8 mouse cellular contexts compared by ENCODE assay signal in genomic region chr17:46853281-46853680, GRCm38 (mm10). TPM values are rescaled to one million over a fixed set of nuclear protein-coding genes. Genes with fewer than 3 reads are reported as not detected.
A peak's percentile ranks its signal among the peaks of the same experiment; 100 is the strongest.
DNase-seq lines count a peak whose midpoint lies in the region; ATAC-seq and TF ChIP-seq lines count a peak whose summit lies in the region.

No protein-coding gene starts in this region.

- DNase-seq in spleen, adult 2 months (ENCODE audit: low read depth in 1 of 2, low spot score in 2 of 2) = peak in 1 of 2 experiments; percentile 18
- no peak for DNase-seq in spleen, postnatal 14 days (ENCODE audit: low spot score in 2 of 2)
- peak; percentile 74 for DNase-seq in gastrocnemius, postnatal 10 days
- peak; percentile 37 for DNase-seq in naive thymus-derived CD4-positive, alpha-beta T cell, adult 2 months (ENCODE audit: low read depth)

- ATAC-seq in intestine, embryonic 16.5 days = no peak
- no peak for ATAC-seq in limb, embryonic 13.5 days (ENCODE audit: low FRiP score, low read depth)
- ATAC-seq in granulocyte monocyte progenitor cell, adult 5-6 weeks (replicated peaks; ENCODE audit: poor library complexity, severe bottlenecking) = no peak

- H3K4me1 ChIP-seq in spleen, adult 2 months (ENCODE audit: control insufficient read depth, insufficient read depth, insufficient read length) = peaks cover 23% of the 10 kb centered on the region
- peaks cover 18% of the 10 kb centered on the region for H3K4me1 ChIP-seq in brown adipose tissue, adult 24 weeks (ENCODE audit: control insufficient read depth, insufficient read depth, insufficient read length, low read length)
- peaks cover 25% of the 10 kb centered on the region for H3K4me1 ChIP-seq in intestine, embryonic 16.5 days (ENCODE audit: control insufficient read depth, insufficient read depth, low read length)
- peaks cover 32% of the 10 kb centered on the region for H3K4me1 ChIP-seq in limb, embryonic 13.5 days

- 0 out of 2 replicates have a peak overlapping the region, but pooled peaks have one; percentile 21 for H3K9ac ChIP-seq in intestine, embryonic 16.5 days (ENCODE audit: low read depth, low read length)
- no peak overlapping the region for H3K9ac ChIP-seq in limb, embryonic 13.5 days

- no peak overlapping the region for H3K4me2 ChIP-seq in intestine, embryonic 16.5 days (ENCODE audit: low read depth, low read length)
- H3K4me2 ChIP-seq in limb, embryonic 13.5 days (replicated peaks) = 0 out of 2 replicates have a peak overlapping the region, but pooled peaks have one; percentile 19

- H3K9me3 ChIP-seq in intestine, embryonic 16.5 days (ENCODE audit: control insufficient read depth, low read length) = no peaks in the 10 kb centered on the region
- no peaks in the 10 kb centered on the region for H3K9me3 ChIP-seq in limb, embryonic 13.5 days

- no peak for TF ChIP-seq CTCF in spleen, adult 2 months (IDR thresholded peaks at IDR 0.05; ENCODE audit: extremely low read depth, insufficient read depth, insufficient read length, insufficient replicate concordance)

- H3K27ac ChIP-seq in spleen, adult 2 months (ENCODE audit: insufficient read depth, low read length) = peak overlapping the region; percentile 71
- peak overlapping the region; percentile 24; the same call in 1 of the 2 replicates for H3K27ac ChIP-seq in brown adipose tissue, adult 24 weeks (replicated peaks; ENCODE audit: low read depth, low read length)
- H3K27ac ChIP-seq in intestine, embryonic 16.5 days (ENCODE audit: low read length) = peak overlapping the region; percentile 41; the same call in 1 of the 2 replicates
- H3K27ac ChIP-seq in limb, embryonic 13.5 days = peak overlapping the region; percentile 44; the same call in 1 of the 2 replicates

- no peaks in the 10 kb centered on the region; the same call in 1 of the 2 replicates for H3K36me3 ChIP-seq in spleen, adult 2 months (ENCODE audit: control insufficient read depth, insufficient read depth, low read length)
- no peaks in the 10 kb centered on the region for H3K36me3 ChIP-seq in intestine, embryonic 16.5 days (ENCODE audit: control insufficient read depth, insufficient read depth, low read length)
- H3K36me3 ChIP-seq in limb, embryonic 13.5 days = 0 out of 2 replicates have a peak, but pooled peaks cover 8% of the 10 kb centered on the region

- TF ChIP-seq POLR2A in spleen, adult 2 months (IDR thresholded peaks at IDR 0.05; ENCODE audit: low read depth, low read length) = no peak

- 25% methylated on average over 6 of the region's 6 CpGs for WGBS in spleen, adult 2 months
- WGBS in intestine, embryonic 16.5 days = 38% methylated on average over 6 of the region's 6 CpGs
- 44% methylated on average over 6 of the region's 6 CpGs for WGBS in limb, embryonic 13.5 days

- no peak overlapping the region for H3K4me3 ChIP-seq in spleen, adult 2 months (ENCODE audit: extremely low read depth, insufficient read depth, insufficient read length)
- no peak overlapping the region for H3K4me3 ChIP-seq in brown adipose tissue, adult 24 weeks (ENCODE audit: insufficient read depth, low read depth, low read length)
- H3K4me3 ChIP-seq in intestine, embryonic 16.5 days (ENCODE audit: low read length) = no peak overlapping the region
- H3K4me3 ChIP-seq in limb, embryonic 13.5 days = no peak overlapping the region

- no peaks in the 10 kb centered on the region for H3K27me3 ChIP-seq in spleen, adult 2 months (ENCODE audit: control insufficient read depth, insufficient read depth, low read length)
- no peaks in the 10 kb centered on the region for H3K27me3 ChIP-seq in intestine, embryonic 16.5 days (replicated peaks; ENCODE audit: control insufficient read depth, insufficient read depth, low read length)
- H3K27me3 ChIP-seq in limb, embryonic 13.5 days = no peaks in the 10 kb centered on the region

RNA-seq across cellular contexts. Expression of gene Bicral, which starts 5.0 kb away (rescaled TPM):
- polyA plus RNA-seq in spleen, adult 2 months (2012; rRNA removed) = 14.4 and 14.5 TPM in 2 replicates
- 5.3 and 9.8 TPM in 2 replicates for polyA plus RNA-seq in brown adipose tissue, adult 24 weeks (2012; ENCODE audit: insufficient read depth, insufficient read length, missing spikeins)
- total RNA-seq in gastrocnemius, postnatal 10 days (2021) = 10 to 100 TPM in 1 of 2 experiments, 1 to 10 TPM in 1; 8.7 to 15.1 TPM
- 3.0 TPM in 2 replicates for polyA plus RNA-seq in intestine, embryonic 16.5 days (2015; fragmentation: Nextera tagmentation; extraction: Ambion mirVana)
- polyA plus RNA-seq in limb, embryonic 13.5 days (2015; fragmentation: Nextera tagmentation; extraction: Ambion mirVana) = 3.9 and 4.6 TPM in 2 replicates
- 24.6 and 25.8 TPM in 2 replicates for total RNA-seq in granulocyte monocyte progenitor cell, adult 5-6 weeks (2014; fragmentation: Nextera tagmentation)
- total RNA-seq in granulocyte monocyte progenitor cell, adult 5-6 weeks (2017) = 9.0 and 11.7 TPM in 2 replicates

RNA-seq across cellular contexts. Expression of gene Tbcc, which starts 37.2 kb away (rescaled TPM):
- 17.2 and 21.3 TPM in 2 replicates for polyA plus RNA-seq in spleen, adult 2 months (2012; rRNA removed)
- 10.1 TPM in 2 replicates for polyA plus RNA-seq in brown adipose tissue, adult 24 weeks (2012; ENCODE audit: insufficient read depth, insufficient read length, missing spikeins)
- total RNA-seq in gastrocnemius, postnatal 10 days (2021) = 10 to 100 TPM; 15.4 to 17.7 TPM
- 31.8 and 35.8 TPM in 2 replicates for polyA plus RNA-seq in intestine, embryonic 16.5 days (2015; fragmentation: Nextera tagmentation; extraction: Ambion mirVana)
- polyA plus RNA-seq in limb, embryonic 13.5 days (2015; fragmentation: Nextera tagmentation; extraction: Ambion mirVana) = 57.8 and 58.0 TPM in 2 replicates
- 7.9 and 11.4 TPM in 2 replicates for total RNA-seq in granulocyte monocyte progenitor cell, adult 5-6 weeks (2014; fragmentation: Nextera tagmentation)
- total RNA-seq in granulocyte monocyte progenitor cell, adult 5-6 weeks (2017) = 9.1 and 14.0 TPM in 2 replicates

RNA-seq across cellular contexts. Expression of gene Prph2, which starts 57.0 kb away (rescaled TPM):
- not detected in 2 replicates for polyA plus RNA-seq in spleen, adult 2 months (2012; rRNA removed)
- polyA plus RNA-seq in brown adipose tissue, adult 24 weeks (2012; ENCODE audit: insufficient read depth, insufficient read length, missing spikeins) = not detected in 2 replicates
- total RNA-seq in gastrocnemius, postnatal 10 days (2021) = not detected
- polyA plus RNA-seq in intestine, embryonic 16.5 days (2015; fragmentation: Nextera tagmentation; extraction: Ambion mirVana) = not detected in 2 replicates
- not detected in 2 replicates for polyA plus RNA-seq in limb, embryonic 13.5 days (2015; fragmentation: Nextera tagmentation; extraction: Ambion mirVana)
- total RNA-seq in granulocyte monocyte progenitor cell, adult 5-6 weeks (2014; fragmentation: Nextera tagmentation) = not detected in 2 replicates
- not detected in 2 replicates for total RNA-seq in granulocyte monocyte progenitor cell, adult 5-6 weeks (2017)

Comparison
In these comparisons a context has a peak if more than half of its experiments do, and no peak if none do; other contexts are left out.
1. DNase-seq: peak in gastrocnemius, postnatal 10 days (single experiment) and naive thymus-derived CD4-positive, alpha-beta T cell, adult 2 months (single experiment); none in spleen, postnatal 14 days (0 of 2).
2. Peak in every context shown above with its lines, with median percentiles within 50 percentile points of each other: H3K27ac ChIP-seq.